Mouse (Mus musculus): ENCODE data around the gene BC051665. TPM values are rescaled to one million over a fixed set of nuclear protein-coding genes. Genes with fewer than 3 reads are reported as not detected.

BC051665 gene
- total RNA-seq, 2 experiments from 2014 or later = not detected

- ATAC-seq (replicated peaks; ENCODE audit: low FRiP score, poor library complexity, severe bottlenecking) = no peak
Measured at GRCm38 (mm10) chr13:60744736-60745135, 41.4 kb downstream of the BC051665 start.

GRCm38 (mm10) chr13:60744078-60744460 is 42.1 kb downstream of the BC051665 start:
- peak; percentile 71 for ATAC-seq (replicated peaks; ENCODE audit: low FRiP score, poor library complexity, severe bottlenecking)

- ATAC-seq (replicated peaks; ENCODE audit: low FRiP score, poor library complexity, severe bottlenecking) = peak; percentile 58
Measured at GRCm38 (mm10) chr13:60743381-60744077, 42.6 kb downstream of the BC051665 start.

- ATAC-seq (replicated peaks; ENCODE audit: low FRiP score, poor library complexity, severe bottlenecking) = no peak
Measured at GRCm38 (mm10) chr13:60742611-60743010, 43.6 kb downstream of the BC051665 start.

GRCm38 (mm10) chr13:60740248-60740647 is 45.9 kb downstream of the BC051665 start:
- no peak for ATAC-seq (replicated peaks; ENCODE audit: low FRiP score, poor library complexity, severe bottlenecking)

- peak; percentile 72 for ATAC-seq (replicated peaks; ENCODE audit: low FRiP score, poor library complexity, severe bottlenecking)
Measured at GRCm38 (mm10) chr13:60738429-60738828, 47.7 kb downstream of the BC051665 start.

- peak; percentile 76 for ATAC-seq (replicated peaks; ENCODE audit: low FRiP score, poor library complexity, severe bottlenecking)
Measured at GRCm38 (mm10) chr13:60737632-60738324, 48.4 kb downstream of the BC051665 start.

- ATAC-seq (replicated peaks; ENCODE audit: low FRiP score, poor library complexity, severe bottlenecking) = no peak
Measured at GRCm38 (mm10) chr13:60736421-60737105, 49.6 kb downstream of the BC051665 start.

GRCm38 (mm10) chr13:60735306-60735705 is 50.9 kb downstream of the BC051665 start:
- ATAC-seq (replicated peaks; ENCODE audit: low FRiP score, poor library complexity, severe bottlenecking) = no peak

Other genes starting within 250 kb of the BC051665 start
- 1.3 and 6.8 TPM in 2 replicates for gene Dapk1, start 184.4 kb downstream of the BC051665 start, total RNA-seq (2015; ENCODE audit: low replicate concordance)
- 0.23 and 3.7 TPM in 2 replicates for gene Dapk1, start 184.4 kb downstream of the BC051665 start, total RNA-seq (2017; ENCODE audit: low replicate concordance)
- gene Ctsll3, start 16.5 kb upstream of the BC051665 start, total RNA-seq (2015; ENCODE audit: low replicate concordance) = not detected in 2 replicates
- not detected in 2 replicates for gene Ctsll3, start 16.5 kb upstream of the BC051665 start, total RNA-seq (2017; ENCODE audit: low replicate concordance)
- gene 4930486L24Rik, start 78.1 kb upstream of the BC051665 start, total RNA-seq (2015; ENCODE audit: low replicate concordance) = not detected in 2 replicates
- gene 4930486L24Rik, start 78.1 kb upstream of the BC051665 start, total RNA-seq (2017; ENCODE audit: low replicate concordance) = 0.90 TPM in 1 of 2 replicates, not detected in the other
- gene Gm49392, start 110.5 kb upstream of the BC051665 start, total RNA-seq (2015; ENCODE audit: low replicate concordance) = not detected in 2 replicates
- not detected in 2 replicates for gene Gm49392, start 110.5 kb upstream of the BC051665 start, total RNA-seq (2017; ENCODE audit: low replicate concordance)
- 2.5 and 10.1 TPM in 2 replicates for gene Ctla2b, start 111.1 kb upstream of the BC051665 start, total RNA-seq (2015; ENCODE audit: low replicate concordance)
- gene Ctla2b, start 111.1 kb upstream of the BC051665 start, total RNA-seq (2017; ENCODE audit: low replicate concordance) = 0.90 TPM in 1 of 2 replicates, not detected in the other
- gene Tpbpb, start 118.5 kb upstream of the BC051665 start, total RNA-seq (2015; ENCODE audit: low replicate concordance) = not detected in 2 replicates
- not detected in 2 replicates for gene Tpbpb, start 118.5 kb upstream of the BC051665 start, total RNA-seq (2017; ENCODE audit: low replicate concordance)
- gene Gm49393, start 149.2 kb upstream of the BC051665 start, total RNA-seq (2015; ENCODE audit: low replicate concordance) = not detected in 2 replicates
- not detected in 2 replicates for gene Gm49393, start 149.2 kb upstream of the BC051665 start, total RNA-seq (2017; ENCODE audit: low replicate concordance)
- gene Gm49391, start 150.2 kb upstream of the BC051665 start, total RNA-seq (2015; ENCODE audit: low replicate concordance) = 3.2 TPM in 1 of 2 replicates, not detected in the other
- 3.0 TPM in 1 of 2 replicates, not detected in the other for gene Gm49391, start 150.2 kb upstream of the BC051665 start, total RNA-seq (2017; ENCODE audit: low replicate concordance)
- gene Ctla2a, start 150.3 kb upstream of the BC051665 start, total RNA-seq (2015; ENCODE audit: low replicate concordance) = 5.0 TPM in 1 of 2 replicates, not detected in the other
- gene Ctla2a, start 150.3 kb upstream of the BC051665 start, total RNA-seq (2017; ENCODE audit: low replicate concordance) = 0.53 and 10.9 TPM in 2 replicates
- gene Tpbpa, start 155.6 kb upstream of the BC051665 start, total RNA-seq (2015; ENCODE audit: low replicate concordance) = not detected in 2 replicates
- gene Tpbpa, start 155.6 kb upstream of the BC051665 start, total RNA-seq (2017; ENCODE audit: low replicate concordance) = not detected in 2 replicates
- not detected in 2 replicates for gene Ctsj, start 219.6 kb upstream of the BC051665 start, total RNA-seq (2015; ENCODE audit: low replicate concordance)
- gene Ctsj, start 219.6 kb upstream of the BC051665 start, total RNA-seq (2017; ENCODE audit: low replicate concordance) = not detected in 2 replicates

Data from erythroid progenitor cell, adult 5-6 weeks (primary cell).